Mouse (Mus musculus): ENCODE measurements around the gene E2f8.

DNA sequence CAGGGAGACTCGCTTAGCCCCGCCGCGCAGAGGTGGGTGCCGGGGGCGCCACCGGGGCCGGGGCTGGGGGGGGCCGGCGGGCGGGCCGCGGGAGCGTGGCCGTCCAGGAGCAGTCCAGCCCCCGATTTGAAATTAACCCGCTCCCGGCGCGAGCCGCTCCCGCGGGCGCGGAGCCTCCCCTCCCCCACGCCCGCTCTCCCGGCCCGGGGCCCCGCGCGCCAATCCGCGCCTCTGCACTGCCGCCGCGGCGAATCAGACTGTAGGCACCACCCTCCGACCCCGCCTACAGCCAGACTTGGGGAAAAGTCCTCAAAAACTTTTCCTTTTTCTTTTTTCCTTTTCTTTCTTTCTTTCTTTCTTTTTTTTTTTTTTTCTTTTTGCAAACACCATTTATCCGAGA is at the start of gene E2f8:
- TF ChIP-seq CTCF (IDR thresholded peaks at IDR 0.05) (no peak), EP300 (IDR thresholded peaks at IDR 0.05) (no peak)

Data from lung, postnatal 0 days (tissue).